Mouse (Mus musculus): Measurements from ENCODE around the gene Neurod1.

The Neurod1 gene

DNA sequence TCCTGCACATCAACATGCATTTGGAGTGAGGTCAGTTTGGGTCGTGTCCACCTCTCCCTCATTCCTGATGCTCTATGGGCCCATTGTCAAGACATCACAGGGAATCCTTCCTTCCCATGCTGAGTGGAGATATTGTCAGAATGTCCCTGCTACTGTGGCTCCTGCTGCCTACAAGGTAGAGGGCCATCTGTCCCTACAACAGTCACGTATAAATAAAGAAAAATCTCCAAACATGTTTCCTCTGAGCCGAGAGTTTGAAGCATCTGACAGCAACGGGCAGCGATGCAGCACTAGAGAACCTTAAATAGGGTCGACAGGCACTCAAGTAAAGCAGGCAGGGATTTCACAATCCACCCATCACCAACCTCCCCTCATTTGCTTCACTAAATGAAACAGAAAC, 13.6 kb downstream of the Neurod1 start:
- no peak for DNase-seq

GRCm38 (mm10) chr2:79442227-79442626, 14.3 kb downstream of the Neurod1 start:
- no peak for DNase-seq

DNA sequence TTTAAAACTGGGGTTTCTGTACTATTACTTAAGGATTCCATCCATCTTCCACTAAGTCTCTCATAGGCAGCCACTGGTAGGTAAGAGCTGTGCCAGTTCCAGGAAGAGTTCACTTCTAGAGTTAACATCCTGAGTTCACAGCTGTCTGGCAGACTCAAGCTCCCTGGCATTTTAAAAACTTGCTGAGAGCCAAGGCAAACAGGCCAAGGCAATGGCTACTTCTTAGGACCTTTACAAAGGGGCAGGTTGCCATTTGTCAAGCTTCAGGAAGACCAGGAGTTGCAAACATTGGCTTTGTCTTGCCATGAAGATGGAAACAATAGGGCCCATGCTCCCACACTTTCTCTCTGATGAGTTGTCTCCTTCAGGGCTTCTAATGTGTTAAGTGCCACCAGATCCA, 26.5 kb downstream of the Neurod1 start:
- DNase-seq: no peak

- DNase-seq: peak; percentile 41 to 57
Measured at GRCm38 (mm10) chr2:79429650-79430049, 26.9 kb downstream of the Neurod1 start.

GRCm38 (mm10) chr2:79429108-79429507, 27.4 kb downstream of the Neurod1 start:
- no peak for DNase-seq

DNA sequence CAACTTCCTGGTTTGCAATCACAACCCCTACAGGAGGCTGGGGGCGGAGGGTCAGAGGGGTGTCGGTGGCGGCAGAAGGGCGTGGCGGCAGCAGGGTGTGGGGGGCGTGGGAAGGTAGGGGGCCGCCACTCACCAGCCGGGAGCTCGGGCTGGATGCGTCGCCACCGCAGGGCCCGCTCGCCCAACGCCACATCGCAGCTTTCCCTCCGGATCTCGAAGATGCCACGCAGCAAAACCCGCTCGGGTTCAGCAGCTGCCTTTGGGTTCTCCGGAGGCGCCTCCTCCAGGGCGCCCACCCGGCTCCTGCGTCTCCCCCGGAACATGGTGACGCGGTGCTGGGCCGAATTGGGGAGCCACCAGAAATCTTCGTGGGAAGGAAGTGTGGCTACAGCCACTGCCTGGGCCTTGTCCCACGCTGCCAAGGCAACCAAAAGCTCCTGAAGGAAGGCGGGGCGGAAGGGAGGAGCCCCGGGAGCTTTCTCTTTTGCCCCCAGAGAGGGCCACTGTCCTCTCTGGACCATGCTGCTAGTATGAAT, 27.9 kb downstream of the Neurod1 start:
- DNase-seq: peak in 1 of 2 experiments; percentile 18

DNA sequence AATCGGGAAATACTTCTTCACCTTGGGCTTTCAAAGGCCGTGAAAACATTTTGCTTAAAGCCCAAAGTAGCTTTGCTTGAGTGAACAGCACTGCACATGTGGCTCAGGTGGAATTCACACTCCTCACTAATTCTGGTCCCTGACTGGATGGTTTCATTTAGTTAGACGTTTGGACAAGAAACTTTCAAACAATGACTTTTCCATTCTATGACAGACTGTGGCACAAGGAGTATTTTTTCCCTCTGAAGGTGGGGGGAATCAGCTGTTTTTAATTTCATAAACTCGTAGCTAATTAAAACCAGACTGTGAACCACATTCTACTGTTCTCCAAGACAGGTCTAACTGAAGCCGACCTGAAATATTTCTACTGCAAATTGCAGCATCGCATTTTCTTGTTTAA, 28.5 kb downstream of the Neurod1 start:
- DNase-seq: no peak

DNA sequence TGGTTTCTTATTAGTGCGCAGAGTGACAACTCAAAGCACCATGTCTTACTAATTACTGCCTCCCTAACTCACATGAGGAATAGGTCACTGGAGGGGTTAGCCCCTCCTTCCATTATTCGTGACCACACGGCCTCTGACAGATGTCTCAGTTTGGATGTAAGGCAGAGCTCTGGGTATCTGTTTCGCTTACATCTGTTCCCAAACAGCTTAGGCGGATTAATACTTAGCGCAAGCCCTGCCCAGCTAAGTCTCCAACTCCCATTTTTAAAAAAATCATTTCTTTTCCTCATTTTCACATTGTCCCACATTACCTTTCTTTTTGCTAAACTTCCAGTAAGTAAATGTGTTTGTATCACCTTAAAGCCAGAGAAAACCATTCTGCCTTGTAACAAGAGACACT, 34.9 kb downstream of the Neurod1 start:
- DNase-seq: no peak

DNA sequence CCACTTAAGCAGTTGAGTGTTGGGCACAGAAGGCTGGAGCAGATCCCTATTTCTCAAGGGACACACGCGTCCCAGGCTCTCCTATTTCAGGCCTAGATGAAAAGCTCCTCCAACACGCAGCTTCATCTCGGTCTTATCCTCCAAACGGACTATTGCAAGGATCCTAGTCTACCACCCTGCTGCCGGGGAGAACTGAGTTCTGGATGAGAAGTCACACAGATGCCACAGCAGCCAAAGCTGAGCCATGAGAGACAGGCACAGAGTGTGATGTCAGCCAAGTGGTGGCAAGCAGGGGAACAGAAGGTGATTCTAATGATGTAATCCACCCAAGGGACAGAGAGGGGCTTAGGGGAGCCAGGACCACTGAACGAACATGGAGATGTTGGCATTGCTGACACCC, 42.0 kb downstream of the Neurod1 start:
- no peak for DNase-seq

DNA sequence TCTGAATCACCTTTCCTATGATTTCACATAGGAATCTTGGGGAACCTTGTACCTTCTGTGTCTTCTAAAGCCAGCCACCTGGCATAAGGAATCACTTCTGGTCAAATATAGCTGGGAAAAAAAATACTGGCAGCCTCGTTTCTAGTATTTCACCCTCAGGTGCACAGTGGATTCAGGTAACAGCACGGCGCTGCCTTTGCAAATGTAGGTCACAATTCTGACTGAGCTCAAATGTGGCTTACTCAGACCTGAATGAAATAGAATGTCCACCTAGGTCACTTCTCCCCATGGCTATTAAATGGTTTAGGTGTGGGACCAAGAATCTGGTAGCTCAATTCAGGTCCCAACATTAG, 45.7 kb downstream of the Neurod1 start:
- DNase-seq: peak in 1 of 2 experiments; percentile 15

DNA sequence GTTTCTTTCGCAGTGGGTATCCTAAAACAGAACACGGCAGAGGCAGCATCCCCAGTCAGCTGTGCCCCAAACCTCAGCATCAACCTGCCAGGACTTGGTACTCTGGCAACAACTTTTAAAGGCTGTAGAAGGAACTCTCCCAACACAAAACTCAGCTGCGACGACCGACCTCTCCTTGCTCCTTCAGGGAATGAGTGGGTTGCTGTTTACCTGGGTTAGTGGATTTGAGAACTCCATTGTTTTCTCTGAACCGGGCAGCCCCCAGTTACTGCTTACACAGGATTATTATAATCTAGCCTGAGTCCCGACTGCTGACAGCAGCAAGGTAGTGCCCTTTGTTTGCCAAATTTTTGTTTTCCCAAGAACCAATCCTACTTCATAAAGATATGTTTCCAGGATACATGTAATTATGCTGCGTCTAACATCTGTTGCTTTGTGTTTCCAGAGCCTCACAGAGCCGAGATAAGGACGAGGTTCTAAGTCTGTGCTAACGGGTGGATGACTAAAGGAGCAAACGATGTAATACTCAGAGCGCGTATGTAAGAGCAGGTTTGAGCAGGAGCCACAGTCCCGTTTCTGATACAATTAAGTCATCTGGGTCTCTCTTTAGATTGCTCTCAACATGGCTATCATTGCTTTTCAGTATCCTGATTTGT, 46.2 kb downstream of the Neurod1 start:
- no peak for DNase-seq

DNA sequence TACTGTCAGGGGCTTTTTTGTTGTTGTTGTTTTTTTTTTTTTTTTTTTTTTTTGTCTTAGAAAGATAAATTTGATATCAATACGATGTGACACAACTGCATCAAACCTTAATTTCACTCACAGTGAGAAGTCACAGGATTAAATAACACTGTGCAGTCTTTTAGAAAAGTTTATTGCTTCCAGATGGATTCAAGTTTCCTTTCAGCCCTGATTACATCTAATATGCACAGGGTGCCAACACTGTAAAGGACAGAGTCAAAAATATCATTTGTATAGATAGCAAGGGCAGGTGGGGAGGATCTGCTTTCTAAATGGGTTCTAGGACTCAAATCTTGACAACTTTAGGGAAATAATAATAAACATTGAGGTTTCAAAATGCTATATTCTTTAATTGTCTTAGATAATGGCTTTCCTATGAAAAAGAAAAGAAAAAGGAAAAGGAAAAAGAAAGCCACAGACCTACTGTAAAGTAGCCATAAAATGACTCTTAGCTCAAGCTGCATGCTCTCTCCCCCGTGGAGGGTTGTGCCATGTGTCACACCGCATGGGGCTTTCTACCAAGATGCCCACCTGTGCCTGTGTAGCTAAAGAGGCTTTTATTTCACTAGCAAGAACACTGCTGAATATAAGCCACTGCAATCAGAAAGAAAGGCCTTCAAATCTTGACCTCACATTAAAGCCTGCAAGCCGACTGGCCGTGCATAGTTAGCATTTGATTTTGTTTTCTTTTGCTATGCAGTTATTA, 50.7 kb downstream of the Neurod1 start:
- no peak for DNase-seq

All from kidney, postnatal 36 days (tissue).